Mouse (Mus musculus) spleen, adult 2 months (tissue): ENCODE data around the gene Fam69b.

Experiments
- CTCF ChIP-seq: fragments of 200-500 bp; IDR thresholded peaks from 2 replicates; pipeline ENCODE4 v1.5.1; 2011; ENCODE audit warnings: mild to moderate bottlenecking, inconsistent platforms; ENCODE audit not compliant: insufficient read depth, insufficient read length, insufficient replicate concordance; ENCODE audit errors: extremely low read depth
- POLR2A ChIP-seq: fragments of 200-500 bp; IDR thresholded peaks from 2 replicates; pipeline ENCODE4 v1.6.1; 2011; ENCODE audit warnings: low read depth, low read length, inconsistent platforms

- TF ChIP-seq CTCF (no peak), POLR2A (no peak)
Observed at GRCm38 (mm10) chr2:26626081-26626480, 2.2 kb upstream of the Fam69b start.
